Mouse (Mus musculus) gastrocnemius, postnatal 25 days (tissue): ENCODE results near the gene Tmem270. TPM values are rescaled to one million over a fixed set of nuclear protein-coding genes. Genes with fewer than 3 reads are reported as not detected.
"Not testable (repeated sequence)": the region's sequence is repeated elsewhere in the genome, so short reads cannot be mapped to it uniquely, and the experiment has no call there.

Source experiments
- DNase-seq: peaks from one replicate; pipeline ENCODE4 v3.0.0; 2022
- long read RNA-seq, 2 experiments: library from polyadenylated mRNA; stranded (forward); transcript quantifications; one replicate each; pipeline ENCODE4 v2.0.0; 2021
- total RNA-seq, 2 experiments: library from RNA; stranded (reverse); gene quantifications; 1 replicate in 1 of 2; 2 replicates in 1 of 2; pipeline ENCODE4 v1.2.3; 2021

The Tmem270 gene
- total RNA-seq: not detected
- long read RNA-seq, experiment 1: 0 reads
- long read RNA-seq, experiment 2: 0 reads

- DNase-seq: no peak
Measured at GRCm38 (mm10) chr5:134906633-134907032, at the start of gene Tmem270. TSS of gene Tmem270 (minus strand) at chr5:134906733.

DNA sequence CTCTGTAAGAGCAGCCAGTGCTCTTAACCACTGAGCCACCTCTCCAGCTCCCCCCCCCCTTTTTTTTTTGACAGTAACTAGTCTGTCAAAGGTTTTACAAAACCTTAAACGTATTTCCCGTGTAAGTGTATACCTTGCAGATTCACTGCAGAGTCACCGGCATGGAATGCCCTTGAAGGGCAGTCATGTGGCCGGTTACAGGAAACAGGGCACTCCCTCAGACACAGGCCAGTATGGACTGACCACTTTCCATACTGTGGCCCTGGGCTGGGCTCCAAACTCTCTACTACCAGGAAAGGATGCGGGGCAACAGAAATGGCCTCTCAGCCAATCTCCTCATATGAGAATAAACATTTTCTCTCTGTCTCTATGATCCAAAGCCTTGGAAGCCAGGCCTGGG, 49.0 kb upstream of the Tmem270 start:
- no peak for DNase-seq

GRCm38 (mm10) chr5:134951053-134951884, 44.7 kb upstream of the Tmem270 start:
- DNase-seq: no peak

GRCm38 (mm10) chr5:134948085-134948439, 41.5 kb upstream of the Tmem270 start:
- DNase-seq: no peak

DNA sequence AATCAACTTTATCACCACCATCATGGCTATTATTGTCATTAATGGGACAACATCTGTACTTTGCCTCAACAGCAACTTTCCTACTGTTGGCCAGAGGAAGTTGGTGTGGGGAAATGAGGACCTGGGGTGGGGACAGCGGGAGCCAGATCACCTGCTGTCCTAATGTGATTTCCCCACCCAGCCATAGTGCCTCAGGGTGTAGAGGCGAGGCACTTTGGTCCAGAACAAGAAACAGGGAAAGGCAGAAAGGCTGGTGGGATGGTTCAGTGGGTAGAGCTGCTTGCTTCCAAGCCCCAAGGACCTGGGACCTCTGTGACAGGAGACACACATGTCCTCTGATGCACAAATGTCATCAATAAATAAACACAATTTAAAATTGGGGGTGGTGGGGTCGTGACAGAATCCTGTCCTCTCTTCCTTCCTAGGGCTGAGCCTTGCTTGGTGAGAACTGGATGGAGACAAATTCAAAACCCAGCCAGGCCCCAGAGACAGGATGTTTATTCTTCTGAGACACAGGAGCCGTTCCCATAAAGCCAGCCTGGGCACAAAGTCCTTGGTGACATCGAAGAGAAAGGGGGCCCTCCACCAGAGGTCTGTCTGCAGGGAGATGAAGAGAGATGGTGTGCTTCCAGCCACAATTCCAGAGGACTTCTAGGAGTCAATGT, 41.0 kb upstream of the Tmem270 start:
- no peak for DNase-seq

GRCm38 (mm10) chr5:134946857-134947255, 40.3 kb upstream of the Tmem270 start, which contains the start of gene Cldn4:
TSS of gene Cldn4 (minus strand) at chr5:134946934.
- no peak for DNase-seq

GRCm38 (mm10) chr5:134946063-134946856, 39.7 kb upstream of the Tmem270 start:
- DNase-seq: no peak

GRCm38 (mm10) chr5:134945266-134945959, 38.9 kb upstream of the Tmem270 start:
- DNase-seq: no peak

GRCm38 (mm10) chr5:134944179-134944578, 37.6 kb upstream of the Tmem270 start:
- DNase-seq: no peak

- DNase-seq: no peak
Measured at GRCm38 (mm10) chr5:134942740-134943139, 36.2 kb upstream of the Tmem270 start.

DNA sequence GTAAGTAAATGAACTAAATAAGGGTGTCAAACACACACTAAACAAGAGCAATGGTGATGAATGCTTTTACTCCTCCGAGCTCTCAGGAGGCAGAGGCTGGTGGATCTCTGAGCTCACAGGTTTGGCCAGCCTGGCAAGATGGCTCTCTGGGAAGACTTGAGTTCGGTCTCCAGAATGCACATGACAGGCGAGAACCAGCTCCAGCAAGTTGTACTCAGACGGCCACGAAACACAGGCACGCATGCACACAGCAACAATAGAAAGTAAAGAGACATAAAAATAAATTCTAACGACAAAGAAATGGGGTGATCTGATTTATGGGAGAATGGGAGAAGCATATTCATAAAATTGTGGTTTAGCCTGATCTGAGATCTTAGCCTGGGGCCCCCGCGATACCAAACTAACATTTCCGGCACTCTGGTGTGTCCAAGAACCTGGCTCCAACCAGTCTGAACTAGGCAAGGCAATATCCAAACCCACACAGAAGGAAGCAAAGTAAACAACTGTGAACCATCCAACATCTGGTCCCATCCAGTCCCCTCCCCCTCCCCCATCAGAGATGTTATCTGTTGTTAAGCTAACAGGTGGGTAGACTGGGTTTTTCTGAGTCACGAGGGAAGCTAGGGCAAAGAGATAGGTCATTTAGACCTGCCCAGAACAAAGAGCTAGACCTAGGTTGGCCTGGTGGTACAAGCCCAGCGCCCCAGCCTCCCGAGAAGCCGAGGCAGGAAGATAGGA, 35.1 kb upstream of the Tmem270 start:
- DNase-seq: no peak

GRCm38 (mm10) chr5:134939554-134939953, 33.0 kb upstream of the Tmem270 start:
- not testable (repeated sequence) for DNase-seq

- no peak for DNase-seq
Measured at GRCm38 (mm10) chr5:134939069-134939468, 32.5 kb upstream of the Tmem270 start.

DNA sequence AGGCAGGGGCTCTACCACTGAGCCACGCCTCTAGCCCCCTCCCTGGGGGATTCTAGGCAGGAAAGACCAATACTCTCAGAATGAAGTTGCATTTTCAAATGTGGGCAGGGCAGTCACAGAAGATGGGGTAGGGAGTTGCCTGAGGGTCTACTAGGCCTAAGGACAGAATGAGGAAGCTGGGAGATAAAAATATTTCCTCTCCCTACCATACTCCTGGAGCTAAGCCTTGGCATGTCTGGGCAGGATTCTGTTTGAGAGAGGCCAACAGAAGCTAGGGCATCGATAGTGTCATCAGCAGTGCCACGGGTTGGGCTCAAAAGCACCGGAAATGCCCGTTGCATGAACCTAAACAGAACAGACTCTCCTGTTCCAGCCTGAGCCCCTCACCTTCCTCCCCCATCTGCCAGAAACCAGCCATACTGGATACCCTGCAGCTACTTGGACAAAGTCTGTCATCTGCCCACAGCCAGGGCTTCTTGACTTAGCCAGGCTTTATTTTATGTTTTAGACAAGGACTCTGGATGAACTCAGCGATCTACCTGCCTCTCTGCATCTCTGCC, 30.2 kb upstream of the Tmem270 start:
- DNase-seq: no peak

DNA sequence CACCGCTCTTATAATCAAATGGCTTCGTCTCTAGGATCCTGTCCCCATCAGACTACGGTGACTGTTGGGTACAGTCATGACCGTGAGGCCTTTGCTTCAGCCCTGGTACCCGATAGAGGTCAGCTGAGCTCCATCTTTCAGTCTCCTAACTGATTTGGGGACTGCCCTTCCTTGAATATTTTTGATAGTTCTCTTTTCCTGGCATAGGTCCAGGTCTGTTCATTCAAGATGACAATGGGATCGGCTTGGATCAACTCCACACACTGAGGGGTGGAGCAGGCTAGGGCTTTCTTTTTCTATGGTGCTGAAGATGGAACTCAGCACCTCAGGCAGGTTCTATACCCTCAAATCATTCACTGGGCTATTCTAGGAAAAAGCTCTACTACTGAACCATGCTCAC, 29.5 kb upstream of the Tmem270 start:
- no peak for DNase-seq

DNA sequence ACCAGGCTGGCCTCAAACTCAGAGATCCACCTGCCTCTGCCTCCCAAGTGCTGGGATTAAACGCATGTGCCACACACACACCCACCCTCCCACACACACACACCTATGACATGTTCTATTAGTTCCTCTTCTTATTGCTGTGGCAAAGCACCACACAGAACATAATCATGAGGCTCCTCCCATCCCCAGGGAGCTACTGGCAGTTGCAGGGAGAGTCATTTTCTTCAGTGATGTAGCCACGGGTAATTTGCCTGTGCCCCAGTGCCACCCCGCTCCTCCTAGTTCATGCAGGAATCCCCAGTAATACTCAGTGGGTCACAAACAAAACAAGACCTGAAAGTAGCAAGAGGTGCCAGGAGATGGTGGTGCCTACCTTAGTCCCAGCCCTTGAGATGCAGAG, 28.1 kb upstream of the Tmem270 start:
- DNase-seq: no peak

DNA sequence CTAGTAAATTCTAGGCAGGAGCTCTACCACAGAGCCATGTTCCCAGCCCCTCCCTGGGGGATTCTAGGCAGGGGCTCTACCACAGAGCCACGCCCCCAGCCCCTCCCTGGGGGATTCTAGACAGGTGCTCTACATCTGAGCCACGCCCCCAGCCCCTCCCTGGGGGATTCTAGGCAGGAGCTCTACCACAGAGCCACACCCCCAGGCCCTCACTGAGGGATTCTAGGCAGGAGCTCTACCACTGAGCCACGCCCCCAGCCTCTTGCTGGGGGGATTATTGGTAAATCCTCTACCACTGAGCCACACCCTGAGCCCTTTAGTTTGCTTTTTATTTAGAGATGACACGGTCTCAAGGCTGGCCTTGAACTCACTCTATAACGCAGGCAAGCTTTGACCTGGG, 27.2 kb upstream of the Tmem270 start:
- DNase-seq: not testable (repeated sequence)

DNA sequence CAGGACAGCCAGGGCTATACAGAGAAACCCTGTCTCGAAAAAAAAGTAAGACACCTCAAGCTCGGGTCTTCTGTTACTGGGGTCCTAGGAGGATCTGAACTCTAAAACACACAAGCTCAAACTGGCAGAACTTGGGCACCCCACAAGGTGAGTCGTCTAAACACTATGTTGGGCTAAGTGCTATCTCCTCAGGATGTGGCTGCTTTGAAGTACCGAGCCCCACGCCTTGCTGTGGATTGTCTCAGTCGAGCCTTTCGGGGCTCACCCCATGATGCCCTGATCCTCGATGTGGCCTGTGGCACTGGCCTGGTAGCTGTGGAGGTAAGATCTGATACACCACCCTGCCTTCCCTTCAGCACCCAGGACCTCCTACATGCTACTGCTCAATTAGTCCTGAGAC, 26.7 kb upstream of the Tmem270 start:
- DNase-seq: no peak

GRCm38 (mm10) chr5:134932903-134933276, 26.4 kb upstream of the Tmem270 start:
- DNase-seq: peak; percentile 20

DNA sequence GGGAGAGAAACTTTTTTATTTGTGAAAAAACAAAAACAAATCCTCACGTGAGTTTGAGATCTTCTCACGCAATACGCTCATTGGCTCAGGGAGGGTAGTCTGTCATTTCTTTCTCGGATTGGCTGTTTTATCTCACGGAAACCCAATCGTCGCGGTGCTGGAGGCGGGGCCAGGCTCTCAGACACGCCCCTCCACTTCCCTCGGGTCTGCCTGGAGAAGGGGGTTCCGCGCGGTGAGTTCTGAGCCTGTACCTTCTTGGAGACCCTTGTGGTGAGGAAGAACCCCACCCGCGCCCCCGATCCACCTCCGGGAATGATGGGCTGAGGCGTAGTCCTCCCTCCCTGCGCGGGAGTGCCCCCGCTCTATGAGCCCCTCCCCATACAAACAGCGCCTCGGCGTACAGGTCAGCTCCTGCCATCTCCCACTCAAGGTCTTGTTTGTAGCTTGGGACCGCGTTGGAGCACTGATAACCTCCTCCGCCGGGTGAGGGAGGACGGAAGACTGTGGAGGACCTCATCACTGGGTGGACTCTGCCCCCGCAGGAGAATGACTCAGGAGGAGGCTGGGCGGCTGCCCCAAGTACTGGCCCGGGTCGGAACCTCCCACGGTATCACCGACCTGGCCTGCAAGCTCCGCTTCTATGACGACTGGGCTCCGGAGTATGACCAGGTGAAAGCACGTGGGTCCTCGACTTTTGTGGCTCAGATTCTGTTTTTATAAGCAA, 25.8 kb upstream of the Tmem270 start, which contains the start of gene Mettl27:
Gene Mettl27, plus strand, starts transcription at position 190 of the 724 bp plus-strand sequence.
- DNase-seq: peak; percentile 86
